Mouse (Mus musculus) stomach, postnatal 0 days (tissue): ENCODE measurements around the gene Slc7a10. TPM values are rescaled to one million over a fixed set of nuclear protein-coding genes. Genes with fewer than 3 reads are reported as not detected.
A peak's percentile ranks its signal among the peaks of the same experiment; 100 is the strongest.

ENCODE experiments used
- ATAC-seq: fragments of 200-750 bp; cut with Nextera tagmentation; 2 replicates; pipeline ENCODE4 v1.8.0; 2017; ENCODE audit not compliant: low FRiP score, low TSS enrichment
- DNase-seq: peaks from one replicate; pipeline ENCODE4 v3.0.0-alpha.2; 2016; ENCODE audit warnings: low spot score
- H3K27ac ChIP-seq: fragments of 300-500 bp; sonication (generic); replicated peaks from 2 replicates; pipeline ENCODE4 v1.5.1; 2014; ENCODE audit warnings: mild to moderate bottlenecking, control low read depth
- H3K27me3 ChIP-seq: fragments of 300-500 bp; sonication (generic); 2 replicates; pipeline ENCODE4 v1.6.1; 2014; ENCODE audit warnings: low read length; ENCODE audit not compliant: control insufficient read depth, insufficient read depth
- H3K36me3 ChIP-seq: fragments of 300-500 bp; sonication (generic); 2 replicates; pipeline ENCODE4 v1.6.1; 2014; ENCODE audit warnings: low read length, mixed read lengths; ENCODE audit not compliant: control insufficient read depth, insufficient read depth
- H3K4me1 ChIP-seq: fragments of 300-500 bp; sonication (generic); replicated peaks from 2 replicates; pipeline ENCODE4 v1.6.1; 2014; ENCODE audit warnings: antibody characterized with exemption; ENCODE audit not compliant: control insufficient read depth, insufficient read depth
- H3K4me2 ChIP-seq: fragments of 300-500 bp; sonication (generic); replicated peaks from 2 replicates; pipeline ENCODE4 v1.6.1; 2014; ENCODE audit warnings: low read depth, mild to moderate bottlenecking, control low read depth, moderate library complexity
- H3K4me3 ChIP-seq: fragments of 300-500 bp; sonication (generic); 2 replicates; pipeline ENCODE4 v1.5.1; 2014; ENCODE audit warnings: low read depth, low read length, control low read depth
- H3K9ac ChIP-seq: fragments of 300-500 bp; sonication (generic); 2 replicates; pipeline ENCODE4 v1.6.1; 2014; ENCODE audit warnings: mild to moderate bottlenecking, low read length, control low read depth, mixed read lengths
- H3K9me3 ChIP-seq: fragments of 300-500 bp; sonication (generic); 2 replicates; pipeline ENCODE4 v1.6.1; 2016; ENCODE audit warnings: low read length; ENCODE audit not compliant: control insufficient read depth
- CTCF ChIP-seq: IDR thresholded peaks from 2 replicates; pipeline ENCODE4 v1.5.1; 2016; ENCODE audit warnings: antibody characterized with exemption, low read depth, mild to moderate bottlenecking, moderate library complexity
- EP300 ChIP-seq: optimal IDR thresholded peaks from 2 replicates; pipeline ENCODE3; 2016; ENCODE audit warnings: antibody characterized with exemption
- WGBS: fragments of 180-500 bp; shearing (Covaris S2); extraction: QIAGEN DNeasy Blood & Tissue Kit; methylation state at CpG from one replicate; pipeline ENCODE4 v1.1.7; 2014; 5-methylcytosine and 5-hydroxymethylcytosine counted together
- polyA plus RNA-seq: library from polyadenylated mRNA; unstranded; fragments of >200 nt; fragmentation: Nextera tagmentation; extraction: Ambion mirVana; gene quantifications from 2 replicates; pipeline ENCODE4 v1.2.1, GENCODE M21; 2015

Slc7a10 gene
- polyA plus RNA-seq, 1 experiment from 2014 or later, result 0.82 TPM

DNA sequence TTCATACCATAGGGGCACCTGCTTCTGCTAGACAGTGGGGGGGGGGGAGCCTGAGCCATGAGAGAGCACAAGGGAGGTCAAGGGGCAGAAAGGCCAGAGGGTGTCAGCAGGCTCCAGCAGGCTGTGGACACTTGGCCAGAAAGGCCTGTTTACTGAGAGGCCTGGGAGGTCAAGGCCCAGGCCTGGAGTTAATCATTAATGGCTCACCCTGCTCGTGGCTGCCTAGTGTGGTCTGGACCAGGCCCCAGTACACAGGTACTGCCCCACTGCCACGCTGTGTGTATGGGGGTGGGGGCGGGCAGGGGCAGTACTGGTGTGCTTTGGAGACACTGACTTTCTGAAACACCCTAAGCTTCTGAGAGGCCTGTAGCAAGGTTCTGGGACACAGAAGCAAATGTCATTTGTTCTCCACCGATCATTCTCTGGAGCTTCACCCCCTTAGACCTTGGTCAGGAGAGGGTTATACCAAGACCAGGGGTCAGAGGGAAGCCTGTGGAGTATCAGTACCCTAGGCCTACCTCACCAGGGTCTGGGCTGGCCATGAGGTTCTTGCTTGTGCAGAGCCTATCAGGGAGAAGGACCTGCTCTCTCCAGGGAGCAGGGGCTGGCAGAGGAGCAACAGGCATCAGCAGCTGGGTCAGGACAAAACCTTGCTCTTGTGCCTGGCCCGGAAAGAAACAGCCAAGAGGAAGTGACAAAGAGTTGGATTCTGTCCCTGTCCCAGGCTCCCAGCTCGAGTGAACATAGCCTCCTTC lies 42.1 kb upstream of the Slc7a10 start:
- Histone ChIP-seq H3K9ac (no peak overlapping the region), H3K4me1 (no peaks in the 10 kb centered on the region; the same call in 1 of the 2 replicates), H3K27ac (no peak overlapping the region), H3K4me3 (no peak overlapping the region), H3K36me3 (no peaks in the 10 kb centered on the region), H3K27me3 (no peaks in the 10 kb centered on the region), H3K4me2 (no peak overlapping the region), H3K9me3 (no peaks in the 10 kb centered on the region)
- TF ChIP-seq CTCF, result no peak
- no peak for TF ChIP-seq EP300
- WGBS, result 53% methylated on average over 6 of the region's 6 CpGs
- peak; percentile 52 for ATAC-seq
- peak; percentile 35 for DNase-seq

DNA sequence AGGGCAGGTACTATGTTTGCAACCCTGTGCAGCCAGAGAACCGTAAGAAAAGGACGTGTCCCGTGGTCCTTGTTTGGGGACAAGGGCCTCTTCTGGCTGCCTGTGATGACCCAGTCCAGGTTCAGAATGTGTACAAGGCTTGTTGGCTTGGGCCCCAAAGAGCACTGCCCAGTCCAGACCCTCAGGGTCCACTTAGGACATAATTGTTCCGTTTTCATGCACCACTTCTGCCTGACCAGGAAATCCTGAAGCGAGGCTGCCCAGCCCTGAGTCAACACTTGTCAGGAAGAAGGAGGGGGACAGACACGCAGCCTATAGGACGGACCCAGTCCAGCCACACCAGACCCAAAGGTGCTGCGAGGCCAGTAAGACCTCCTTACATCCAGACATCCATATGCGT lies 41.1 kb upstream of the Slc7a10 start:
- Histone ChIP-seq H3K9ac (no peak overlapping the region), H3K27ac (no peak overlapping the region), H3K27me3 (no peaks in the 10 kb centered on the region), H3K4me3 (no peak overlapping the region), H3K4me1 (no peaks in the 10 kb centered on the region; the same call in 1 of the 2 replicates), H3K9me3 (no peaks in the 10 kb centered on the region), H3K36me3 (no peaks in the 10 kb centered on the region), H3K4me2 (no peak overlapping the region)
- TF ChIP-seq EP300, result no peak
- TF ChIP-seq CTCF, result no peak
- DNase-seq (peak; percentile 62), ATAC-seq (peak; percentile 61)
- WGBS, result 66% methylated on average over 9 of the region's 9 CpGs

DNA sequence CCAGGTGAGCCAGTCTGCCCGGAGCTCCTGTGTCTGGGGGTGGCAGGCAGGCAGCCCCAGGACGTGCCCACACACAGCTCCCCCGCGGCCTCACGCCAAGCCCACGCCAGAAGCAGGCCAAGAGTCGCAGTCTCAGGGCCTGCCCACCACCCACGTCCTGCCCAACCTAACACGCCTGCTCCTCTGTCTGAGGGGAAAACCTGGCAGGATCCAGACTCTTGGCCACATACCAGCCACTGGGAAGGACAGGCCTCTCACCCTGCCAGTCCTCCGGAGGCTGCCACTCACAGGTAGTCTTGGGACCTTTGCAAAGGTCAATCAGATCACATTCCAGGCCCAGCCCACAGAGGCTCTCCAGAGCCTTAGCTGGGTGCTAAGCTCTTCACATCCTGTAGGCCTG lies 39.9 kb upstream of the Slc7a10 start:
- no peak for ATAC-seq
- H3K27me3 ChIP-seq, result no peaks in the 10 kb centered on the region

DNA sequence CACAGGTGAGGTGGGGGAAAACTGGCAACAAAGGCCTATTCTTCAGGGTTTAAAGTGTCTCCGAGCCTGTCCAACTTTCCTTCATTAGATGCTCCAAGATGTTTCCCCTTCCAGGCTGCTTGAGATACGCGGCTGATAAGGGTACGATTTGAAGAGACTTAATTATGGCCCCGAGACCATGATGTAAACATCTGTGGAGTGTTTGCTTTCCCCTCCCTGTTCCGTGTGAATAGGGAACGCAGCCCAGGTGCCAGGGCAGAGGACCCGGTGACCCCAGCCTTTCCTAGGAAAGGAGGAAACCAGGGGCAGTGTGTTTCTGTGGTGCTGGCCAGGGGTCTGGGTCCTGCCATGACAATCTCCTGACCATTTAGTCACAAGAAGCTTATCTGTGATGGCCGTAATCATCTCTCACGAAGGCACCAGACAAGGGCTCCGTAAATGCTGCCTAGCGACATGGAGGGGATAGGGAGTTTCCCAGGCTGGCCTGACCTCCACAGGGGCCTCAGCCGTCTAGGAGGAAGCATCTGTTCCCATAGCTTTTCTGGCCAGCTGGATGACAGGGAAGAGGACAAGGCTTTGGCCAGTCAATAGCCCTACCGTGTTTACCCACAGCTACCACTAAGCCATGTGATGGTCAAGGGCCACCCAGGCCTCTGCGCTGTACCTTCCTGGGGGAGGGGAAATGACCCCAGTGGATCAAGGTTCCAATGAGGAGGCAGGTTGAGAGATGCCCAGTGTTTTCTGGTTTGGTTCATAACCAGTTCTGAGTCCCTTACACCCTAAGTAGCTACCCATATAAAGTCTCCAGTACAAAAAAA lies 36.4 kb upstream of the Slc7a10 start:
- no peak for ATAC-seq

More for the DNA sequence above, 39.9 kb upstream of the Slc7a10 start:
- no peak overlapping the region for H3K4me2 ChIP-seq
- H3K27ac ChIP-seq, result peak overlapping the region; percentile 13; the same call in 1 of the 2 replicates
- no peaks in the 10 kb centered on the region for H3K9me3 ChIP-seq
- H3K4me1 ChIP-seq, result no peaks in the 10 kb centered on the region; the same call in 1 of the 2 replicates
- no peak overlapping the region for H3K4me3 ChIP-seq
- H3K9ac ChIP-seq, result no peak overlapping the region
- H3K36me3 ChIP-seq, result no peaks in the 10 kb centered on the region
- 56% methylated on average over 10 of the region's 10 CpGs for WGBS
- TF ChIP-seq EP300 (no peak), CTCF (no peak)
- DNase-seq, result no peak

DNA sequence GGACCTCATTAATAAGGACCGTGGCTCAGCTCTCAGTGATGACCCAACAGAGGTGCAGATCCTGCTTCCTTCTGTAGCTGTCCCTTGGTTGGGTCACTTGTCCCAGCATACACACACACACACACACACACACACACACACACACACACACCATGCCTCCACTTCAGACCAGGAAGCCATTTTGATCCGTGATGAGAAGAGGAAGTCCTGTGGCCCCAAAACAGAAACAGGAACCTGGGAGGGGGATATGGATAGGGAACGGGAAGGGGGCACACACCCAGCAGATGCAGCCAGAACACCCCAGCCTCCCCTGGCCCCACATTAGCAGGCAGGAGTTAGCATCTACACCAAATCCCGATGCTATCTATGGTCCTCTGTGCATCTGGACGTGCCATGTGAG lies 35.3 kb upstream of the Slc7a10 start:
- WGBS, result 84% methylated on average over 5 of the region's 5 CpGs
- Histone ChIP-seq H3K4me3 (no peak overlapping the region), H3K9ac (no peak overlapping the region), H3K27me3 (no peaks in the 10 kb centered on the region), H3K4me1 (no peaks in the 10 kb centered on the region), H3K27ac (no peak overlapping the region), H3K4me2 (no peak overlapping the region), H3K9me3 (no peaks in the 10 kb centered on the region), H3K36me3 (no peaks in the 10 kb centered on the region)
- DNase-seq (no peak), ATAC-seq (no peak)
- TF ChIP-seq EP300, result no peak
- no peak for TF ChIP-seq CTCF

More for the DNA sequence above, 36.4 kb upstream of the Slc7a10 start:
- DNase-seq, result no peak
- Histone ChIP-seq H3K9ac (no peak overlapping the region), H3K27me3 (no peaks in the 10 kb centered on the region), H3K4me1 (no peaks in the 10 kb centered on the region), H3K4me3 (no peak overlapping the region), H3K9me3 (no peaks in the 10 kb centered on the region), H3K36me3 (no peaks in the 10 kb centered on the region), H3K27ac (no peak overlapping the region), H3K4me2 (no peak overlapping the region)
- WGBS, result 27% methylated on average over 15 of the region's 15 CpGs
- TF ChIP-seq CTCF (no peak), EP300 (no peak)

DNA sequence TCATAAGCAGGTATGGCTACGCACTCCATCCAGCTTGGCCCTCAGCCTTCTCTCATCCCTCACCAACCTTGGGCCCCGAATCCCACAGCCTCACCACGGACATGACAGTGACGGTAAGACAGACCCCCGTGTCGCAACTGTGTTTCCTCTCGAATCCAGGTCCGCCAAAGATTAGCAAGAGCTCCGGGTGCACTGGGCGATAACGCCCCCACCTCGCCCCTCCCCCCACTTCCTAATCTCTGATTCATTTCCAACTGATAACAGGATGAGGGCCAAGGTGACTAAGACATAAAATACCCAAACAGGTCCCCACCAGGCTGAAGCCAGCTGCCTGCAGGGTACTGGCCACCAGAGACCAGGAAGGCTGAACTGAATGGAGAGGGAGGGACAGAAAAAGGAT lies 31.7 kb upstream of the Slc7a10 start:
- Histone ChIP-seq H3K4me1 (no peaks in the 10 kb centered on the region), H3K9ac (no peak overlapping the region), H3K9me3 (no peaks in the 10 kb centered on the region), H3K4me2 (no peak overlapping the region), H3K36me3 (no peaks in the 10 kb centered on the region), H3K27ac (no peak overlapping the region), H3K27me3 (no peaks in the 10 kb centered on the region), H3K4me3 (no peak overlapping the region)
- DNase-seq, result no peak
- no peak for ATAC-seq
- TF ChIP-seq CTCF (no peak), EP300 (no peak)
- 64% methylated on average over 12 of the region's 12 CpGs for WGBS
